Mouse (Mus musculus) megakaryocyte, adult 5-6 weeks (primary cell): ENCODE measurements around the gene Nos1ap. TPM values are rescaled to one million over a fixed set of nuclear protein-coding genes. Genes with fewer than 3 reads are reported as not detected.
A peak's percentile ranks its signal among the peaks of the same experiment; 100 is the strongest.

Source experiments
- ATAC-seq: 2 replicates; pipeline ENCODE4 v1.8.0; 2016; ENCODE audit warnings: mild to moderate bottlenecking, inconsistent platforms; ENCODE audit not compliant: poor library complexity, severe bottlenecking
- total RNA-seq, 2 experiments: library from RNA; stranded (forward) in 1 of 2; stranded (reverse) in 1 of 2; fragments of 153-499, 151-499 nt in 1 of 2; fragments of 221-1000, 200-1000 nt in 1 of 2; gene quantifications; 2 replicates each; pipeline versions ENCODE4 v1.2.3 to v1.2.4; 2015 to 2017

Gene Nos1ap
- total RNA-seq (2015) (9.8 and 11.6 TPM in 2 replicates), total RNA-seq (2017) (2.5 and 3.0 TPM in 2 replicates)

DNA sequence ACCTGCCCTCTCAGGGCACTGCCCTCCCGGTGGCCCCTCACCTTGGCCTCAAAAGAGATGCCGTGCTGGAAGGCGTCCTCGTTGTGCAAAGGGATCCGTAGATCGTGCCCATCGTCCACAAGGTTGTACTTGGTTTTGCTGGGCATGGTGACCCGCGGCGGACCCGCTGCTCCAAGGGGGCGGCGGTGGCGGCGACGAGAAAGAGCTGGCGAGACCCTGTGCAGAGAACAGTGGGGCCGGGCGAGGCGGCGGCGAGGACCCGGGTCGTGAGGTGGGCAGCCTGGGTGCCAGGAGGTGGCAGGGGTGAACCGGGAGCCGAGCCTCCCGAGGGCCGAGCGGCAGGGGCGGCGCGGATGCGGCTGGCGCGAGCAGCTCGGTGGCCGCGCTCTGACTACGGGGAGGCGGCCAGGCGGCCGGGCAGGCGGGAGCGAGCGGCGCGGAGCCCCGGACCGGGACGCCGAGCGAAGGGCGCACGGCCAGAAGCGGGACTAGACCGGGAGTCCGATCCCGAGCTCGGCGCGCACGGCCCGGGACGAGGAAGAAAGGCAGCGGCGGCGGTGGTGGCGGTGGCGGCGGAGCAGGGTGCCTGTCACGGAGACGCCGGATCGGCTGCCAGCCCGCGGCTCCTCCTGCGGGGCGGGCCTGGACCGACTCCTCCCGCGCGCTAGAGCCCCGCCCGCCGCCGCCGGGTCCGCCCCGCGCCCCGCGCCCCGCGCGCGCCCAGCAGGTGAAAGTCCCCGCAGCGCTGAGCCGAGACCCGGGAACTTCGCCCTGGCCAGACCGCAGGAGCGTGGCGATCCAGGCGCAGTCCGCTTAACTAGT, at the start of gene Nos1ap:
Nos1ap (minus strand) TSS at position 643 of the 822 bp plus-strand sequence.
- peak; percentile 93 for ATAC-seq

- no peak for ATAC-seq
Measured at GRCm38 (mm10) chr1:170638941-170639340, 49.3 kb upstream of the Nos1ap start.

DNA sequence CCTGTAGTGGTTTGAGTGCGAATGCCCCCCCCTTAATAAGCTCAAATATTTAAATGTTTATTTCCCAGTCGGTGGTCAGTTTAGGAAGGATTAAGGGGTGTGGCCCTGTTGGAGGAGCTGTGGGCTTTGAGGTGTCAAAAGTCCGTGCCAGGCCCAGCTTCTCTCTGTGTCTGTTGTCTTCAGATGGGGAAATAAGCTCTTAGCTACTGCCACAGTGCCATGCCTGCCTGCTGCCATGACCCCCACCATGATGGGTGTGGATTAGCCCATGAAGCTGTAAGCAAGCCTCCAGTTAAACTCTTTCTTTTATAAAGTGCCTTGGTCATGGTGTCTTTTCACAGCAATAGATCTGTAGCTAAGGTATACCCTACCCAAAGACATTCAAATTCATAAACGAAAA, 43.2 kb upstream of the Nos1ap start:
- ATAC-seq, result no peak

DNA sequence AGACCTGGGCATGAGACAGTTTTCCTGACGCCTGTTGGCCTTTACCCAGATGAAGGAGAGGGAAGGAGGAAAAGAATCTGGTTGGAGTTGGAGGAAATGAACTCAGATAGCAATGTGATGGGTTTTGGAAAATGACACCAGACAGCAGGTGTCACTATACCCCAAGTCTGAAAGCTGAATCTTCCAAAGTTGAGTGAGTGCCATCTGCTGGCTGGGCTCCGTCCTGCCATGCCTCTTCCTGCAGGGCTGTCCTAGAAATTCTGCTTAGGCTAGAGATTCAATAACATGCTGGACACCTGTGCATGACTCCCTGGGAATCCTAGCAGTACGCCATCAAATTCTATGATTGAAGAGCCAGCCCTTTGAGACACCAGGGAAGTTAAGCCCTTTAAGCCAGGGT, 42.7 kb upstream of the Nos1ap start:
- ATAC-seq, result peak; percentile 100

GRCm38 (mm10) chr1:170631571-170631970, 41.9 kb upstream of the Nos1ap start:
- ATAC-seq, result no peak

- ATAC-seq, result no peak
Measured at GRCm38 (mm10) chr1:170630489-170630888, 40.8 kb upstream of the Nos1ap start.

DNA sequence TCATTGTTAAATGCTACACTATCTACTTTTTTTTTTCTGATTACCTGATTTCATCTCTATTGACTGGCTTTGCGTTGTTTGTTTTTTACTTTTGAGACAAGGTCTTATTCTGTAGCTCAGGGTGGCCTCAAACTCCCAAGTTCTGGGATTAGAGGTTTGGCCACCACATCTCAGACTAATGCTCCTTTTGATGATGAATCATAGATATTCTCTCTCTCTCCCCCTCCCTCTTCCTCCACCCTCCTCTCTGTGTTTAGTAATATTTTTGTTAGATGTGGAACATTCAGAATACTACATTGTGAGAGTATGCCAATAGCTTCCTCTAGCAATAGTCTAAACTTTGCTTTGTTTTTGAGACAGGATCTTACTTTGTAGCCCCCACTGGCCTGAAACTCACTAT, 33.8 kb upstream of the Nos1ap start:
- ATAC-seq, result no peak

GRCm38 (mm10) chr1:170622934-170623333, 33.3 kb upstream of the Nos1ap start:
- peak; percentile 87 for ATAC-seq

DNA sequence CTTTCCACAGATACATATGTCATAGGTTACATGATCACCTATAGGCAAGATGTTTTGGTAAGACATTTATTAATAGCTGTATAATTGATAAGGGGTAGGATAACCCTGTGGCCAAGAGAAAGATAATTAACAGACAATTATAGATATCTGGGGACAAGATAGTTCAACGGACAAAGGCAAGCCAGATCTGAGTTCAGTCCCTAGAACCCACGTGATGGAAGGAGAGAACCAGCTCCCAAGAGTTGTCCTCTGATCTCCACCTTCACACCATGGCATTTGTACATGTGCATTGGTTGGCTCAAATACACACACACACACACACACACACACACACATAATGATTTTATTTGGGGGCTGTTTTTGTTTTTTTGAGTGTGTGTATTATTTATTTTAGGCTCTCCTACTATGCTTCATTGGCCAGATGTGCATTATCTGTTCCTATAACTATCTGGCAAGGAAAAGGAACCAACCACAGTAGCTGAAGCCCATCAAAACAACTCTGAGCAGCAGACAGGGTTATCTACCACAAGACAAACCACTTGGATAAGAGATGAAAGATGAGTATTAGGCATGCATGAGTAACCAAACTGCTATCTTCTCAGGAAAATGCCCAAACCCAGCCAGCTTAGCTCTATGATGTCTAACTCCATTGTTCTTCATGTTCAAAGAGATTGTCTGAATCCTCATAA, 30.2 kb upstream of the Nos1ap start:
- ATAC-seq, result no peak

DNA sequence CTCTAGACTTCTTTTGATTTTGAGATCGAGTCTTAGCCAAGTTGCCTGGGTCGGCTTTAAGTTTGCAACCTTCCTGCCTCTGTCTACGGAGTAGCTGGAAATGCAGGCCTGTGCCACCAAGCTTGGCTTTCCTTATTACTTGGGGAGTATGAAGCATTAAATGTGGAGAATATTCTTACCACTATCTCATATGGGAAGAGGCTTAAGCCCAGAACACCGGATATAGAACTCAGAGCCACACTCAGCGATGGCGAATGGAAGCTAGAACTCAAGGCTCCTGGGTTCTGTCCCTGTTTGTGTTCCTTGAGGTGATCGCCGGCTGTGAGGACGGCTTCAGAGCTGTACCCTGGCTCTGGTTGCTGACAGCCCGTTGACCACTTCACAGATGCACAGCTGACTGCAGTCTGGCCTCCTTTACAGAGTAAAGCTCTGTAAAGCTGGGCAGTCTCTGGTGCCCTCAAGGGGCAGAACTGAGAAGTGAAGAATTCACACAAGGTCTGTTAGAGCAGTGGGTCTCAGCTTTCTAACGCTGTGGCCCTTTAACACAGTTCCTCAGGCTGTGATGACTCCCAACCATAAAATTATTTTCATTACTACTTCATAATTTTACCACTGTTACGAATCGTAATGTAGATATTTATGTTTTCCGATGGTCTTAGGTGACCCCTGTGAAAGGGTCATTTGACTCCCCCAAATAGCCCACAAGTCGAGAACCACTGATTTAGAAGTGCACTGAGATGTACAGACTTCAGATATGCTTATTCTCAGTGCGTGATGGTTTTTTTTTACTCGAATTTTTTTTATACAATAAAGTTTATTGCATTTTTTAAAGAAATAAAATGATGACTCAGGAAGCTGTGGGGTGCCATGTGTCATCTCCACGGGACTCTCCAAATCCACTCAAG, 23.6 kb upstream of the Nos1ap start:
- peak; percentile 86 for ATAC-seq

GRCm38 (mm10) chr1:170611631-170612030, 22.0 kb upstream of the Nos1ap start:
- ATAC-seq, result no peak

DNA sequence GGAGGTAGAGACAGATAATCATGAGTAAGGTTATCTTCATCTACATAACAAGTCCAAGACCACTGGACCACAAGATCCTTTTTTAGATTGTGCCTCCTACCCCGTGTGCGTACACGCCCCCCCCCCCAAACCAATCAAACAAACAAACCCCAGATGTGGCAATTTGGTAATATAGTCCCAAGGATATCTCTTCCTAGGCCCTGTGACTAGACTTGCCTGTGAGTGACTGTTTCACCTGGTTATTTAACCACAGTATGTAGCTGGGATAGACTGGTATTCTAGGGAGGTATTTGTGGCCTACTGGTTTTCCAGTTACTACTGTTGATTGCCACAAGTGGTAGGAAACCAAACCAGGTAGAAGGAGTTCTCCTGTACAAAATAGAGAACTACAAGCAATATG, 21.0 kb upstream of the Nos1ap start:
- no peak for ATAC-seq

GRCm38 (mm10) chr1:170610289-170610688, 20.6 kb upstream of the Nos1ap start:
- peak; percentile 37; the same call in 1 of the 2 replicates for ATAC-seq

DNA sequence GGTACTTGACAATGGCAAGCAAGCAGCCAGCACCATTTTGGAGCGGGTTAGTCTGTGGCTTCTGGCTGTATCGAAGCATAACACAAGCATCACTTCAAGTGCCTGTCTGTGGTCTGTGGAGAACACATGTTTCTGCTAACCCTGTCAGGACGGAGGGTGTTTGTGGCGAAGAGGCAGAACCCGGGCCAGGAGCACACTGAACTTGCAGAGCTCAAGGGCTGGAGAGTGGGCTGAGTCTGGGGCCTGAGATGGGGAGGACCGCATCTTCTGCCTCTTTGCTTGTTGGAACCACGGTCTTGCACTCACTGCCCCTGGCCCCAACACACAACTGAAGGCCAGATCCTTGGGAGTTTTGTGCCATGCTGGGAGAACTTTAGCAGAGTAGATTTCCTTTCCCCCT, 20.2 kb upstream of the Nos1ap start:
- peak; percentile 23; the same call in 1 of the 2 replicates for ATAC-seq

DNA sequence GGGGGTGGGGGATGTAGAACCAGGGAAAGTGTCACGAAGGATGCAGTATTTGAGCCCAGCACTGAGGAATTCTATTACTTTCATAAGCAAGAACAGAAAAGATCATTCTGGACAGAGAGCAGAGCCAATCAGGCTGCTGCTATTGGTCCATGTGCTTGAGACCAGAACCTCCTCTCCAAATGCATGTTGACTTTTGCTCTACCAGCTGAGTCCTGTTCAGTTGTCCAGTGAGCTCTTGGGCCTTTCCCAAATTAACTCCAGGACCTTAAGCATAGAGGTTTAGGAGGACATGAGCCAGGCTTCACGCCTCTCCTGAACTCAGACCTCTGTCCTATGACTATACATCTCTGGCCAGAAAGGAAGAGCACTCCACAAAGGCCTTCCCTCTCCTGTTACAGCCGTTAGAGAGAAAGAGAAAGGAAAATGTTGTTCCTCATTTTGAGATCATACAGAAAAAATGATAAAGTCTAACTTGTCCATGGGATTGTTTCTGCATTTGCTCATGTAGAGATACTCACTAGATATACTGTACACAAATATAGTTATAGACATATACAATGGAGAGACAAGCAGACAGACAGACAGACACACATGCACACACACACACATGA, 18.9 kb upstream of the Nos1ap start:
- ATAC-seq, result no peak; the same call in 1 of the 2 replicates

DNA sequence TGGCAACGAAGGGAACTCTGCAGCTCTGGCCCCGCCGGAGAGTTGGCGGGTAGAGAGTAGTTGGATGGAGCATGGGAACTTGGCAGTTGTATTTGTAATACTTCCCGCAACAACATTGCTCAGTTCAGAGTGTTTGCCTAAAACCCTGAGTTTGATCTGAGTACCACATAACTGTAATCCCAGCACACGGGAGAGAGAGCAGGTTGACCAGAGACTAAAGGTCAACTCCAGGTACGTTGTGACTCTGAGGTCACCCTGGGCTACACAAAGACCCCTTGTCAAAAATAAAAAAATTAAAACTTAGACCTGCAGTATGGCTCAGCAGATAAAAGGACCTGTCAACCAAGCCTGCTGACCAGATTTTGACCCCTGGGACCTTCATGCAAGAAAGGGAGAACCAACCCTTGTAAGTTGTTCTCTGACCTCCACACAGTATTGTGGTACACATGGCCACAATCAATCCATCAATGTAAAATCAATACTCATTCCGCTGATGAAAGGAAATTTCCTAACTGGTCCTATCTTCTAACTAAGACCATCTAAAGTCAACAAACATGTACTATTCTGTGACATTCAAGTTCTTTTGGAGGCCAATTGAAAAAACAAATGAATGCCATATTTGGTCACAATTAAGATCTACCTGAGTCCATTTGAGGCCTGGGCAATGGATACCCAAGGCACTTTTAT, 17.7 kb upstream of the Nos1ap start:
- ATAC-seq, result no peak

DNA sequence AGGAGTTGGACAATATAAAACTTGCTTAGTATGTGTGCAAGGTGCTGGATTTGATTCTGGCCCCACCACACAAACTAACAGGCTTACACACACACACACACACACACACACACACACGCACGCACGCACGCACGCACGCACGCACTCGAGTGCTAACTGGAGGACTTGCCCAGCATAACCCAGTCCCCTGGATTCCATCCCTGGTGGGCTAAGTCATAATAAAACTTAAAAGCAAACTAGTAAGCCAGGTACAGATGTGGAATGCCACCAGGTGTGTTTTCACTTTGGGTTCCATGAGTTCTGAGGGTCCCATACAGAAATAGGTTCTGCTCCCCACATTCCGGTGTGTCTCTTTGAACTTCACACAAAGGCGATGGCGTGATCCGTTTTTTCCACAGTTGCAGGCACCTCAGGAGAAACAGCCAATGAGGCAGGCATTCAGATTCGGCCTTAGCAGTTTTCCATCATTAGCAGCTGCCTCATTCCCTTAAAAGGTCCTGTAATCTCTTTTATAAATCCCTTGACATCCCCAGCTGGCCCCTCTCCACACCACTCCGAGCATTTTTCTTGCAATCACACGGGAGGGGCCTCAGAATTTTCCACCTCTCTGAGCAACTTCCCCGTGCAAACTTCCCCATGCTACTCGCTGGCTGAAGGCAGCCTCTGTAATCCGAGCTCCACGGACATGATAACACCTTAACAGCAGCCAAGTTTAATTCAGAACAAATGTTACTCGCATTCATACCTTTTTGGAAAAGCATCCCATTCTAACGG, 15.8 kb upstream of the Nos1ap start:
- peak; percentile 38; the same call in 1 of the 2 replicates for ATAC-seq

GRCm38 (mm10) chr1:170594575-170594974, 4.9 kb upstream of the Nos1ap start:
- no peak for ATAC-seq

DNA sequence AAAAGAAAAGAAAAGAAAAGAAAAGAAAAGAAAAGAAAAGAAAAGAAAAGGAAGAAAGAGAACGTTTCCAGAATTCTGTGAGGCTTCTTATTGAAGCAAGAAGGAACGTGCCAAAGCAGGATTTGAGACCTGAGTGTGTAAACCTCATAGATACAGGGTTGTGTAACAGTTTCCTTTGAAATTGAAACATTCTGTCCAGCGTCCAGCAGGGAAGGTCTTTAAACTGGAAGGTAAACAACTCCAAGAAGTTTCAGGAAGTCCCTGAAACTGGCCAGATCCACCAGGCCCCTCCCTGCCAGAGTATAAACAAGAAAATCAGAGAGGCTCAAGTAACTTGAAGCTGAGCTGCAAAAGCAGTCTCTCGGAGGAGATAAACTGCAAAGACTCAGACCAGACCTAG, 870 bp upstream of the Nos1ap start:
- ATAC-seq, result peak; percentile 13; the same call in 1 of the 2 replicates
